Mouse (Mus musculus): ENCODE data around the gene Mgat3. TPM values are rescaled to one million over a fixed set of nuclear protein-coding genes. Genes with fewer than 3 reads are reported as not detected.

Mgat3 gene
- polyA plus RNA-seq, 1 experiment from 2014 or later = 1.4 TPM

- no peak for ATAC-seq (ENCODE audit: insufficient number of reproducible peaks, low FRiP score)
- Histone ChIP-seq H3K27me3 (replicated peaks) (no peaks in the 10 kb centered on the region), H3K27ac (ENCODE audit: poor library complexity, severe bottlenecking) (no peak overlapping the region), H3K36me3 (peaks cover 68% of the 10 kb centered on the region), H3K4me3 (no peak overlapping the region), H3K4me1 (replicated peaks) (peaks cover 27% of the 10 kb centered on the region), H3K9ac (no peak overlapping the region), H3K9me3 (replicated peaks) (no peaks in the 10 kb centered on the region), H3K4me2 (no peak overlapping the region)
- 83% methylated on average over 8 of the region's 8 CpGs for WGBS
These were observed 25.0 kb upstream of the Mgat3 start for GRCm38 (mm10) chr15:80148565-80148964.

- Histone ChIP-seq H3K4me2 (no peak overlapping the region), H3K27me3 (replicated peaks) (no peaks in the 10 kb centered on the region)
These were observed 24.0 kb upstream of the Mgat3 start for GRCm38 (mm10) chr15:80149517-80149916.

GRCm38 (mm10) chr15:80152663-80153062 is 20.9 kb upstream of the Mgat3 start:
- ATAC-seq (ENCODE audit: insufficient number of reproducible peaks, low FRiP score) = no peak
- no peak overlapping the region for H3K9ac ChIP-seq
- 88% methylated on average over 10 of the region's 10 CpGs for WGBS
- no peaks in the 10 kb centered on the region for H3K9me3 ChIP-seq (replicated peaks)
- H3K4me1 ChIP-seq (replicated peaks) = peaks cover 5% of the 10 kb centered on the region
- no peak overlapping the region for H3K4me3 ChIP-seq
- H3K27me3 ChIP-seq (replicated peaks) = no peaks in the 10 kb centered on the region
- H3K36me3 ChIP-seq = peaks cover 94% of the 10 kb centered on the region
- H3K4me2 ChIP-seq = no peak overlapping the region
- H3K27ac ChIP-seq (ENCODE audit: poor library complexity, severe bottlenecking) = no peak overlapping the region

More at GRCm38 (mm10) chr15:80149517-80149916, 24.0 kb upstream of the Mgat3 start:
- 88% methylated on average over 7 of the region's 7 CpGs for WGBS
- H3K4me3 ChIP-seq = no peak overlapping the region
- H3K4me1 ChIP-seq (replicated peaks) = peaks cover 27% of the 10 kb centered on the region
- H3K27ac ChIP-seq (ENCODE audit: poor library complexity, severe bottlenecking) = no peak overlapping the region
- ATAC-seq (ENCODE audit: insufficient number of reproducible peaks, low FRiP score) = no peak
- H3K36me3 ChIP-seq = peaks cover 71% of the 10 kb centered on the region
- H3K9ac ChIP-seq = no peak overlapping the region
- no peaks in the 10 kb centered on the region for H3K9me3 ChIP-seq (replicated peaks)

- H3K9ac ChIP-seq = no peak overlapping the region
- H3K9me3 ChIP-seq (replicated peaks) = no peaks in the 10 kb centered on the region
- 75% methylated on average over 11 of the region's 11 CpGs for WGBS
- H3K4me2 ChIP-seq = no peak overlapping the region
- H3K36me3 ChIP-seq = peaks cover 98% of the 10 kb centered on the region
- H3K27ac ChIP-seq (ENCODE audit: poor library complexity, severe bottlenecking) = no peak overlapping the region
- H3K27me3 ChIP-seq (replicated peaks) = no peaks in the 10 kb centered on the region
- H3K4me3 ChIP-seq = no peak overlapping the region
- ATAC-seq (ENCODE audit: insufficient number of reproducible peaks, low FRiP score) = no peak
- peaks cover 13% of the 10 kb centered on the region for H3K4me1 ChIP-seq (replicated peaks)
These were observed 19.8 kb upstream of the Mgat3 start for GRCm38 (mm10) chr15:80153757-80154156.

- H3K36me3 ChIP-seq = peaks cover 98% of the 10 kb centered on the region
- no peaks in the 10 kb centered on the region for H3K9me3 ChIP-seq (replicated peaks)
- no peak overlapping the region for H3K4me2 ChIP-seq
- H3K27ac ChIP-seq (ENCODE audit: poor library complexity, severe bottlenecking) = no peak overlapping the region
- H3K4me1 ChIP-seq (replicated peaks) = peaks cover 22% of the 10 kb centered on the region
- H3K4me3 ChIP-seq = no peak overlapping the region
- no peak overlapping the region for H3K9ac ChIP-seq
- 95% methylated on average over 8 of the region's 8 CpGs for WGBS
- no peak for ATAC-seq (ENCODE audit: insufficient number of reproducible peaks, low FRiP score)
- H3K27me3 ChIP-seq (replicated peaks) = no peaks in the 10 kb centered on the region
These were observed 17.8 kb upstream of the Mgat3 start for GRCm38 (mm10) chr15:80155707-80156106.

- no peak overlapping the region for H3K9ac ChIP-seq
- H3K4me2 ChIP-seq = no peak overlapping the region
- ATAC-seq (ENCODE audit: insufficient number of reproducible peaks, low FRiP score) = no peak
- no peaks in the 10 kb centered on the region for H3K9me3 ChIP-seq (replicated peaks)
- H3K36me3 ChIP-seq = peaks cover 99% of the 10 kb centered on the region
- H3K27me3 ChIP-seq (replicated peaks) = no peaks in the 10 kb centered on the region
- no peak overlapping the region for H3K27ac ChIP-seq (ENCODE audit: poor library complexity, severe bottlenecking)
- WGBS = 87% methylated on average over 22 of the region's 22 CpGs
- H3K4me3 ChIP-seq = no peak overlapping the region
- peaks cover 22% of the 10 kb centered on the region for H3K4me1 ChIP-seq (replicated peaks)
These were observed 16.2 kb upstream of the Mgat3 start for GRCm38 (mm10) chr15:80157197-80157943.

GRCm38 (mm10) chr15:80158001-80158706 is 15.4 kb upstream of the Mgat3 start:
- Histone ChIP-seq H3K27ac (ENCODE audit: poor library complexity, severe bottlenecking) (no peak overlapping the region), H3K9me3 (replicated peaks) (no peaks in the 10 kb centered on the region), H3K4me3 (no peak overlapping the region), H3K36me3 (peaks cover 98% of the 10 kb centered on the region), H3K9ac (no peak overlapping the region), H3K4me1 (replicated peaks) (peaks cover 22% of the 10 kb centered on the region), H3K27me3 (replicated peaks) (no peaks in the 10 kb centered on the region), H3K4me2 (no peak overlapping the region)
- ATAC-seq (ENCODE audit: insufficient number of reproducible peaks, low FRiP score) = no peak
- WGBS = 73% methylated on average over 5 of the region's 5 CpGs

- H3K36me3 ChIP-seq = peaks cover 93% of the 10 kb centered on the region
- WGBS = 43% methylated on average over 4 of the region's 4 CpGs
- peaks cover 22% of the 10 kb centered on the region for H3K4me1 ChIP-seq (replicated peaks)
- H3K9me3 ChIP-seq (replicated peaks) = no peaks in the 10 kb centered on the region
- no peak overlapping the region for H3K4me2 ChIP-seq
- no peaks in the 10 kb centered on the region for H3K27me3 ChIP-seq (replicated peaks)
- no peak overlapping the region for H3K4me3 ChIP-seq
- H3K9ac ChIP-seq = no peak overlapping the region
- no peak for ATAC-seq (ENCODE audit: insufficient number of reproducible peaks, low FRiP score)
- no peak overlapping the region for H3K27ac ChIP-seq (ENCODE audit: poor library complexity, severe bottlenecking)
These were observed 14.8 kb upstream of the Mgat3 start for GRCm38 (mm10) chr15:80158707-80159090.

- peaks cover 90% of the 10 kb centered on the region for H3K36me3 ChIP-seq
- no peak; the same call in 1 of the 2 replicates for ATAC-seq (ENCODE audit: insufficient number of reproducible peaks, low FRiP score)
- 50% methylated on average over 8 of the region's 8 CpGs for WGBS
These were observed 14.1 kb upstream of the Mgat3 start for GRCm38 (mm10) chr15:80159286-80159901.

GRCm38 (mm10) chr15:80160223-80160622 is 13.3 kb upstream of the Mgat3 start:
- H3K9me3 ChIP-seq (replicated peaks) = no peaks in the 10 kb centered on the region
- H3K4me2 ChIP-seq = no peak overlapping the region
- no peak overlapping the region for H3K4me3 ChIP-seq
- no peak overlapping the region for H3K9ac ChIP-seq
- H3K27ac ChIP-seq (ENCODE audit: poor library complexity, severe bottlenecking) = no peak overlapping the region
- no peaks in the 10 kb centered on the region for H3K27me3 ChIP-seq (replicated peaks)
- H3K4me1 ChIP-seq (replicated peaks) = peaks cover 22% of the 10 kb centered on the region
- ATAC-seq (ENCODE audit: insufficient number of reproducible peaks, low FRiP score) = no peak
- 86% methylated on average over 13 of the region's 13 CpGs for WGBS
- peaks cover 82% of the 10 kb centered on the region for H3K36me3 ChIP-seq

More at GRCm38 (mm10) chr15:80159286-80159901, 14.1 kb upstream of the Mgat3 start:
- no peak overlapping the region for H3K4me2 ChIP-seq
- H3K9ac ChIP-seq = no peak overlapping the region
- H3K4me3 ChIP-seq = no peak overlapping the region
- H3K4me1 ChIP-seq (replicated peaks) = peaks cover 22% of the 10 kb centered on the region
- peak overlapping the region; percentile 13; the same call in 1 of the 2 replicates for H3K27ac ChIP-seq (ENCODE audit: poor library complexity, severe bottlenecking)
- no peaks in the 10 kb centered on the region for H3K27me3 ChIP-seq (replicated peaks)
- no peaks in the 10 kb centered on the region for H3K9me3 ChIP-seq (replicated peaks)

GRCm38 (mm10) chr15:80160726-80161125 is 12.8 kb upstream of the Mgat3 start:
- Histone ChIP-seq H3K4me3 (no peak overlapping the region), H3K27ac (ENCODE audit: poor library complexity, severe bottlenecking) (no peak overlapping the region), H3K4me2 (no peak overlapping the region), H3K4me1 (replicated peaks) (peaks cover 22% of the 10 kb centered on the region), H3K36me3 (peaks cover 77% of the 10 kb centered on the region), H3K9me3 (replicated peaks) (no peaks in the 10 kb centered on the region), H3K27me3 (replicated peaks) (no peaks in the 10 kb centered on the region), H3K9ac (no peak overlapping the region)
- 92% methylated on average over 4 of the region's 4 CpGs for WGBS
- ATAC-seq (ENCODE audit: insufficient number of reproducible peaks, low FRiP score) = no peak
